Mouse (Mus musculus): ENCODE data around the gene Arpc2. TPM values are rescaled to one million over a fixed set of nuclear protein-coding genes. Genes with fewer than 3 reads are reported as not detected.
A peak's percentile ranks its signal among the peaks of the same experiment; 100 is the strongest.

Gene Arpc2
- polyA plus RNA-seq, 1 experiment = 169 TPM

DNA sequence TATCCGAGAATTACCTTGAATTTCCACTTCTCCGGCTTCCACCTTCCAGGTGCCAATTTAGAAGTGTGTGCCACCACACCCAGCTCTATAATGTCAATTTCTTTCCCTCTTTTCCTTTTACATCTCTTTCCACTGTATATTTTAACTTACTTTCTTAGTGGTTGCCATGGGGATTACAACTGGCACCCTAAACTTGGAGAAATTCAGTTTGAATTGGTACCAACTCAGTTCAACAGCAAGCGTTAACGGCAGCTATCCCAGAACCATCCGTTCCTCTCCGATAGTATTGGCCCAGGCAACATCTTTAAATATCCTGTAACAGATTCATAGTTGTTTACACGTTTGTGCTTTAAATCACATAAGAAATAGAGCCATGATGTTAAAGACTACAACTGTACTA lies 16.0 kb upstream of the Arpc2 start:
- no peak overlapping the region for H3K27ac ChIP-seq (replicated peaks; ENCODE audit: low read depth, low read length)
- no peaks in the 10 kb centered on the region for H3K4me1 ChIP-seq (ENCODE audit: control insufficient read depth, insufficient read depth, insufficient read length, low read length)
- no peak overlapping the region for H3K4me3 ChIP-seq (ENCODE audit: insufficient read depth, low read depth, low read length)

- Histone ChIP-seq H3K27ac (replicated peaks; ENCODE audit: low read depth, low read length) (peak overlapping the region; percentile 81), H3K4me3 (ENCODE audit: insufficient read depth, low read depth, low read length) (no peak overlapping the region), H3K4me1 (ENCODE audit: control insufficient read depth, insufficient read depth, insufficient read length, low read length) (0 out of 2 replicates have a peak, but pooled peaks cover 3% of the 10 kb centered on the region)
Observed at GRCm38 (mm10) chr1:74227317-74227716, 8.6 kb upstream of the Arpc2 start.

- Histone ChIP-seq H3K4me1 (ENCODE audit: control insufficient read depth, insufficient read depth, insufficient read length, low read length) (0 out of 2 replicates have a peak, but pooled peaks cover 3% of the 10 kb centered on the region), H3K27ac (replicated peaks; ENCODE audit: low read depth, low read length) (no peak overlapping the region), H3K4me3 (ENCODE audit: insufficient read depth, low read depth, low read length) (no peak overlapping the region)
Observed at GRCm38 (mm10) chr1:74229942-74230341, 5.9 kb upstream of the Arpc2 start.

GRCm38 (mm10) chr1:74230992-74231391 lies 4.9 kb upstream of the Arpc2 start:
- H3K4me3 ChIP-seq (ENCODE audit: insufficient read depth, low read depth, low read length) = no peak overlapping the region
- no peak overlapping the region for H3K27ac ChIP-seq (replicated peaks; ENCODE audit: low read depth, low read length)
- H3K4me1 ChIP-seq (ENCODE audit: control insufficient read depth, insufficient read depth, insufficient read length, low read length) = 0 out of 2 replicates have a peak, but pooled peaks cover 3% of the 10 kb centered on the region

DNA sequence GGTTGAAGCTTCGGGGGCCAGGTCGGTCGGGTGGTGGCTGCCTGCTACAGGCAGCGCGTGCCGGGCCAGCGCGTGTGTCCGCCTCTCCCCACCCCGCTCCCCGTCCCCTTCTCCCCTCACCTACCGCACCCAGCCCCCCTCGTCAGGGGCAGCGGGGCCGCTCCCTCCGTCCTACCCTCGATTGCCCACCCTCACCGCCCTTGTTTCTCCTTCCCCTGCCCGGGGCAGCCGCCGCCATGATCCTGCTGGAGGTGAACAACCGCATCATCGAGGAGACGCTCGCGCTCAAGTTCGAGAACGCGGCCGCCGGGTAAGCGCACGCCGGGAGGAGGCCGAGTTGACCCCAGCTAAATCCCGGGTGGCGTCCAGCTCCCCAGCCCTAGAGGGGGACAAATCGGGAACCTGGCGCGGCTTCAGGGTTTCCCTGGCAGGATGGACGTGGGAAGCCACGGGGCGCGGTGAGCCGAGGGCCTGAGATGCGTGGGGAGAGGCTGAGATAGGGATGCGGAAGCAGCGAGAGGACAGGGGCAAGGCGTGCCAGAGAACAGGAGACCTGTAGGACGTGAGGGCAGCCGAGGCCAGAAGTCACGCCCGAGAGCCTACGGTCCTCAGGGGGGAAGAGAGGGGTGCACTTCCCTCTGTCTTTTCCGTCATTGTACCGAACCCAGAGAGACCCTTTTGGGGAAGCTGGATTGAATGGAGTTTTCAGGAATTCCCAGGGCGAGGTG lies 870 bp downstream of the Arpc2 start:
- peaks cover 10% of the 10 kb centered on the region for H3K4me1 ChIP-seq (ENCODE audit: control insufficient read depth, insufficient read depth, insufficient read length, low read length)
- H3K27ac ChIP-seq (replicated peaks; ENCODE audit: low read depth, low read length) = peak overlapping the region; percentile 97
- H3K4me3 ChIP-seq (ENCODE audit: insufficient read depth, low read depth, low read length) = peak overlapping the region; percentile 91

- peaks cover 10% of the 10 kb centered on the region for H3K4me1 ChIP-seq (ENCODE audit: control insufficient read depth, insufficient read depth, insufficient read length, low read length)
- peak overlapping the region; percentile 91 for H3K4me3 ChIP-seq (ENCODE audit: insufficient read depth, low read depth, low read length)
- peak overlapping the region; percentile 97 for H3K27ac ChIP-seq (replicated peaks; ENCODE audit: low read depth, low read length)
Observed at GRCm38 (mm10) chr1:74237671-74238070, 1.8 kb downstream of the Arpc2 start.

- Histone ChIP-seq H3K27ac (replicated peaks; ENCODE audit: low read depth, low read length) (peak overlapping the region; percentile 97), H3K4me3 (ENCODE audit: insufficient read depth, low read depth, low read length) (peak overlapping the region; percentile 91)
Observed at GRCm38 (mm10) chr1:74238136-74238535, 2.3 kb downstream of the Arpc2 start.

DNA sequence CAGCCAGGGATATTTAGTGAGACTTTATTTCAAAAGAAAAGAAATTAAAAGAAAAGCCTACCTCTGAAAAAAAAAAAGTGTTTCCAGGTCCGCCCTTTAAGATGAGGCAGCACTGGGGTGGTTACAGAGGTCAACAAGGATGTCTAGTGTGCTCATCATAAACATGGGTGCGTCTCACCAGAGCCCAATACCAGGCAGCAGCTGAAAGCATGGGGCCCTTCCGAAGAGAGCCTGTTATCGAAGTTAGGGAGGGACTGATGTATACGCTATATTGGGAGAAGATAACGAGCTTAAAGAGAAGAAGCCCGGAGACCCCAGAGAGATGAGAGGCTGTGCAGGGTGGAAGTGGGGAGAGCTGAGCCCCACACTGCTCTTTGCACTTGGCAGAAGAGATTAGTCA lies 3.3 kb downstream of the Arpc2 start:
- 0 out of 2 replicates have a peak overlapping the region, but pooled peaks have one; percentile 6 for H3K27ac ChIP-seq (replicated peaks; ENCODE audit: low read depth, low read length)
- peaks cover 15% of the 10 kb centered on the region for H3K4me1 ChIP-seq (ENCODE audit: control insufficient read depth, insufficient read depth, insufficient read length, low read length)
- peak overlapping the region; percentile 38 for H3K4me3 ChIP-seq (ENCODE audit: insufficient read depth, low read depth, low read length)

More at GRCm38 (mm10) chr1:74238136-74238535, 2.3 kb downstream of the Arpc2 start:
- peaks cover 10% of the 10 kb centered on the region for H3K4me1 ChIP-seq (ENCODE audit: control insufficient read depth, insufficient read depth, insufficient read length, low read length)

DNA sequence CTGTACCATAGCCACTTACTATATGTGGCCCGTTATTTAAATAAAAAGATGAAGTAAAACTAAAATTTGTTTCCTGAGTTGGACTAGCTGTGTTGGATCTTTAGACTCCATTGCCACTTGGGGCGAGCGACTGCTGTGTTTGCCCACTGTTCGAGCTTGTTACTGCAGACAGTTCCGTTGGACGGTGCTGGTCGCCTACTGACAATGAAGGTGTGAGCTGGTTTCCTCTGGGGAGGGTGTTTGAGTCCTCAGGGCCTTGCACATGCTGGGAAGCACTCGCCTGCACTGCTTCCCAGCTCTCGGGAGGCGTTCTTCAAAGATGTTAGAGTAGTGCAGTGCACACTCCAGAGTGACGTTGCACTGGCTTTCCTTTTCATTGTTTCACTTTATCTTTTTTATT lies 3.7 kb downstream of the Arpc2 start:
- peak overlapping the region; percentile 38 for H3K4me3 ChIP-seq (ENCODE audit: insufficient read depth, low read depth, low read length)
- peaks cover 18% of the 10 kb centered on the region for H3K4me1 ChIP-seq (ENCODE audit: control insufficient read depth, insufficient read depth, insufficient read length, low read length)
- 0 out of 2 replicates have a peak overlapping the region, but pooled peaks have one; percentile 46 for H3K27ac ChIP-seq (replicated peaks; ENCODE audit: low read depth, low read length)

GRCm38 (mm10) chr1:74240311-74240710 lies 4.4 kb downstream of the Arpc2 start:
- Histone ChIP-seq H3K4me3 (ENCODE audit: insufficient read depth, low read depth, low read length) (no peak overlapping the region), H3K4me1 (ENCODE audit: control insufficient read depth, insufficient read depth, insufficient read length, low read length) (peaks cover 21% of the 10 kb centered on the region), H3K27ac (replicated peaks; ENCODE audit: low read depth, low read length) (peak overlapping the region; percentile 53)

DNA sequence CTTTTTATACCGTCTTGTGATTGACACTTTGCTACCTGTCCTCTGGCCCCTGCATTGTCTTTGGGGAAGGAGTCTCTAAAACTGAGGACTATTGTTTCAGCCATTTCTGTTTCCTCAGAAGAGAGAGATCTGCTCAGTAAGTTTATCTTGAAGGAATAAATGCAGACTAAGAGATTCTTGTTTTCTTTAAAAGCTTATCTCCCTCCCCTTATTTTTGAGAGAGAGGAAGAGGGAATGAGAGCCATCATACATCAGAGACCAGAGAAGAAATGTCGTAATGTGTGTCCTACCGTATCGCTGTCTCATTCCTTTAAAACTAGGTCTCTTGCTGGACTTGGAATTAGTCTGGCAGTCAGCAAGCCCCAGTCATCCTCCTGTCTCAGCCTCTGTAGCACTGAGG lies 4.9 kb downstream of the Arpc2 start:
- no peak overlapping the region for H3K27ac ChIP-seq (replicated peaks; ENCODE audit: low read depth, low read length)
- no peak overlapping the region; the same call in 1 of the 2 replicates for H3K4me3 ChIP-seq (ENCODE audit: insufficient read depth, low read depth, low read length)
- H3K4me1 ChIP-seq (ENCODE audit: control insufficient read depth, insufficient read depth, insufficient read length, low read length) = peaks cover 22% of the 10 kb centered on the region

DNA sequence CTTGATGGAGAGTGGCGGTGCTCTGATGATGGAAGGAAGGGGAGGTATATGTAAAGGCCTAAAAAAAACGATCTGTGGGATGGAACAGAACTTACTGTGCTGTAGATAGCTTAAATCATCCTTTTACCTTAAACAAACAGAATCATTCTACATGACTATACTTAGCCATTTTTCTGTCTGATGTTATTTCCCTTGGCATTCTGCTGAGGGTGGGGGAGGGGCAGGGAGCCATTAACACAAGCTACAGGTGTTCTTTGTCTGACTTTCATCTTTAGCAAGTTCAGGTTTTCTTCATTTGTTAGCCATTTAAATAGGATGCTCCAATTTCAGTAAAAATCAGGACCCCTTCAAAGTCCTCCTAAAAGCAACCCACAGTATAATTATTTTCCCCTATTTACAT lies 9.6 kb downstream of the Arpc2 start:
- Histone ChIP-seq H3K4me3 (ENCODE audit: insufficient read depth, low read depth, low read length) (no peak overlapping the region), H3K4me1 (ENCODE audit: control insufficient read depth, insufficient read depth, insufficient read length, low read length) (peaks cover 19% of the 10 kb centered on the region), H3K27ac (replicated peaks; ENCODE audit: low read depth, low read length) (no peak overlapping the region)

DNA sequence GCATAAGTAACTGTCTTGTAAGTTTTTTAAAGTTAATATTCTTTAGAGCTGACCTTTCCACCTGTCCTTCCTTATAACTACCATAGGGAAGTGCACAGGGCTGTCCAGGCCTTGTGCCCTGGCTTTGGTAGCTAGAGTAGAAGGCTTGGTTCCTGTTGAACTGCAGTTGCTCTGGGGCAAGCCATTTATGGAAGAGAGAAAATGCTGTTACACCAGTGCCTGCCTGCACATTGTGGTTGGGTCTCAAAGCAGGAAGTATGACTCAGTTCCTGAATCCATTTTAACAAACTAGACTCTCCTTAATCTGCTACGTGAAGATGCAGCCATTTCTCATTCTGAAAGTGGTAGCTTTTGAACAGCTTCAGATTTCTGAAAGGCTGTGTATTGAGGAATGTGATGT lies 12.9 kb downstream of the Arpc2 start:
- H3K4me1 ChIP-seq (ENCODE audit: control insufficient read depth, insufficient read depth, insufficient read length, low read length) = peaks cover 12% of the 10 kb centered on the region
- no peak overlapping the region for H3K4me3 ChIP-seq (ENCODE audit: insufficient read depth, low read depth, low read length)
- peak overlapping the region; percentile 96 for H3K27ac ChIP-seq (replicated peaks; ENCODE audit: low read depth, low read length)

GRCm38 (mm10) chr1:74249331-74249980 lies 13.6 kb downstream of the Arpc2 start:
- no peak overlapping the region for H3K4me3 ChIP-seq (ENCODE audit: insufficient read depth, low read depth, low read length)
- H3K27ac ChIP-seq (replicated peaks; ENCODE audit: low read depth, low read length) = peak overlapping the region; percentile 96
- H3K4me1 ChIP-seq (ENCODE audit: control insufficient read depth, insufficient read depth, insufficient read length, low read length) = peaks cover 8% of the 10 kb centered on the region

- Histone ChIP-seq H3K27ac (replicated peaks; ENCODE audit: low read depth, low read length) (peak overlapping the region; percentile 96), H3K4me3 (ENCODE audit: insufficient read depth, low read depth, low read length) (no peak overlapping the region), H3K4me1 (ENCODE audit: control insufficient read depth, insufficient read depth, insufficient read length, low read length) (peaks cover 6% of the 10 kb centered on the region)
Observed at GRCm38 (mm10) chr1:74250096-74250495, 14.2 kb downstream of the Arpc2 start.

Data from brown adipose tissue, adult 24 weeks (tissue).